Mouse (Mus musculus): ENCODE measurements around the gene Skp1a. TPM values are rescaled to one million over a fixed set of nuclear protein-coding genes. Genes with fewer than 3 reads are reported as not detected.
"Not testable (repeated sequence)": the region's sequence is repeated elsewhere in the genome, so short reads cannot be mapped to it uniquely, and the experiment has no call there.

The Skp1a gene
- polyA plus RNA-seq (2014; fragmentation: Nextera tagmentation; extraction: Ambion mirVana): 468 and 534 TPM in 2 replicates

- no peaks in the 10 kb centered on the region for H3K9me3 ChIP-seq (ENCODE audit: control insufficient read depth, low read length)
- peak within 1 kb of the TSS; percentile 97 to 98 for H3K27ac ChIP-seq (replicated peaks in 1 of 2; ENCODE audit: control insufficient read depth in 1 of 2, insufficient read depth in 1 of 2, low read depth in 2 of 2, low read length in 2 of 2)
- peak; percentile 83 for ATAC-seq (ENCODE audit: insufficient number of reproducible peaks, insufficient read depth, low FRiP score, low read depth)
- H3K27me3 ChIP-seq (ENCODE audit: control insufficient read depth, insufficient read depth, low read length): no peaks in the 10 kb centered on the region
- H3K4me3 ChIP-seq (ENCODE audit: control insufficient read depth in 1 of 2, insufficient read depth in 1 of 2, low read depth in 1 of 2, low read length in 2 of 2): peak within 1 kb of the TSS; percentile 85 to 89
- under 1% methylated on average over 87 of the region's 87 CpGs for WGBS
- peak within 1 kb of the TSS; percentile 80 for H3K4me2 ChIP-seq (ENCODE audit: low read length)
- peak within 1 kb of the TSS; percentile 97 for H3K9ac ChIP-seq (ENCODE audit: low read length)
- peaks cover 5 to 26% of the 10 kb centered on the region in 2 experiments; a peak in 2 of 4 replicates for H3K4me1 ChIP-seq (ENCODE audit: control insufficient read depth in 2 of 2, insufficient read depth in 2 of 2, low read length in 2 of 2)
- peaks cover 6% of the 10 kb centered on the region; the same call in 1 of the 2 replicates for H3K36me3 ChIP-seq (ENCODE audit: control insufficient read depth, insufficient read depth, low read length)
Measured at GRCm38 (mm10) chr11:52231606-52232541, at the start of gene Skp1a. Gene Skp1a, plus strand, starts transcription at chr11:52231995.

GRCm38 (mm10) chr11:52196496-52197023 lies 35.2 kb upstream of the Skp1a start:
- H3K4me2 ChIP-seq (ENCODE audit: low read length); ATAC-seq (ENCODE audit: insufficient number of reproducible peaks, insufficient read depth, low FRiP score, low read depth); H3K27ac ChIP-seq (replicated peaks in 1 of 2; ENCODE audit: control insufficient read depth in 1 of 2, insufficient read depth in 1 of 2, low read depth in 2 of 2, low read length in 2 of 2); H3K9ac ChIP-seq (ENCODE audit: low read length); H3K27me3 ChIP-seq (ENCODE audit: control insufficient read depth, insufficient read depth, low read length); H3K36me3 ChIP-seq (ENCODE audit: control insufficient read depth, insufficient read depth, low read length); H3K9me3 ChIP-seq (ENCODE audit: control insufficient read depth, low read length); H3K4me3 ChIP-seq (ENCODE audit: control insufficient read depth in 1 of 2, insufficient read depth in 1 of 2, low read depth in 1 of 2, low read length in 2 of 2); H3K4me1 ChIP-seq (ENCODE audit: control insufficient read depth in 2 of 2, insufficient read depth in 2 of 2, low read length in 2 of 2): not testable (repeated sequence)
- whole genome bisulfite sequencing: 79% methylated on average over 8 of the region's 8 CpGs

GRCm38 (mm10) chr11:52213887-52214286 lies 17.9 kb upstream of the Skp1a start, which contains the start of gene Olfr1371:
Gene Olfr1371, minus strand, starts transcription at chr11:52213987.
- Histone ChIP-seq H3K9me3 (ENCODE audit: control insufficient read depth, low read length) (no peaks in the 10 kb centered on the region), H3K27ac (replicated peaks in 1 of 2; ENCODE audit: control insufficient read depth in 1 of 2, insufficient read depth in 1 of 2, low read depth in 2 of 2, low read length in 2 of 2) (no peak within 1 kb of the TSS), H3K36me3 (ENCODE audit: control insufficient read depth, insufficient read depth, low read length) (no peaks in the 10 kb centered on the region), H3K27me3 (ENCODE audit: control insufficient read depth, insufficient read depth, low read length) (no peaks in the 10 kb centered on the region), H3K4me2 (ENCODE audit: low read length) (no peak within 1 kb of the TSS), H3K4me3 (ENCODE audit: control insufficient read depth in 1 of 2, insufficient read depth in 1 of 2, low read depth in 1 of 2, low read length in 2 of 2) (no peak within 1 kb of the TSS), H3K9ac (ENCODE audit: low read length) (no peak within 1 kb of the TSS), H3K4me1 (ENCODE audit: control insufficient read depth in 2 of 2, insufficient read depth in 2 of 2, low read length in 2 of 2) (no peaks in the 10 kb centered on the region)
- no peak for ATAC-seq (ENCODE audit: insufficient number of reproducible peaks, insufficient read depth, low FRiP score, low read depth)

- Histone ChIP-seq H3K4me1 (ENCODE audit: control insufficient read depth in 2 of 2, insufficient read depth in 2 of 2, low read length in 2 of 2) (peaks cover 0 to 3% of the 10 kb centered on the region in 2 experiments; a peak in 2 of 4 replicates), H3K27ac (replicated peaks in 1 of 2; ENCODE audit: control insufficient read depth in 1 of 2, insufficient read depth in 1 of 2, low read depth in 2 of 2, low read length in 2 of 2) (no peak overlapping the region), H3K9me3 (ENCODE audit: control insufficient read depth, low read length) (no peaks in the 10 kb centered on the region), H3K4me2 (ENCODE audit: low read length) (no peak overlapping the region), H3K4me3 (ENCODE audit: control insufficient read depth in 1 of 2, insufficient read depth in 1 of 2, low read depth in 1 of 2, low read length in 2 of 2) (no peak overlapping the region), H3K36me3 (ENCODE audit: control insufficient read depth, insufficient read depth, low read length) (no peaks in the 10 kb centered on the region), H3K27me3 (ENCODE audit: control insufficient read depth, insufficient read depth, low read length) (peaks cover 5% of the 10 kb centered on the region; the same call in 1 of the 2 replicates), H3K9ac (ENCODE audit: low read length) (no peak overlapping the region)
- WGBS: 3% methylated on average over 4 of the region's 4 CpGs
- ATAC-seq (ENCODE audit: insufficient number of reproducible peaks, insufficient read depth, low FRiP score, low read depth): no peak
Measured at GRCm38 (mm10) chr11:52220282-52220681, 11.5 kb upstream of the Skp1a start.

GRCm38 (mm10) chr11:52221921-52222320 lies 9.9 kb upstream of the Skp1a start:
- H3K27ac ChIP-seq (replicated peaks in 1 of 2; ENCODE audit: control insufficient read depth in 1 of 2, insufficient read depth in 1 of 2, low read depth in 2 of 2, low read length in 2 of 2): not testable (repeated sequence)
- 82% methylated on average over 6 of the region's 6 CpGs for WGBS

GRCm38 (mm10) chr11:52222891-52223290 lies 8.9 kb upstream of the Skp1a start:
- Histone ChIP-seq H3K4me2 (ENCODE audit: low read length) (no peak overlapping the region), H3K27ac (replicated peaks in 1 of 2; ENCODE audit: control insufficient read depth in 1 of 2, insufficient read depth in 1 of 2, low read depth in 2 of 2, low read length in 2 of 2) (no peak overlapping the region), H3K4me3 (ENCODE audit: control insufficient read depth in 1 of 2, insufficient read depth in 1 of 2, low read depth in 1 of 2, low read length in 2 of 2) (no peak overlapping the region), H3K9me3 (ENCODE audit: control insufficient read depth, low read length) (no peaks in the 10 kb centered on the region), H3K9ac (ENCODE audit: low read length) (no peak overlapping the region), H3K4me1 (ENCODE audit: control insufficient read depth in 2 of 2, insufficient read depth in 2 of 2, low read length in 2 of 2) (peaks cover 0 to 3% of the 10 kb centered on the region in 2 experiments; a peak in 2 of 4 replicates), H3K27me3 (ENCODE audit: control insufficient read depth, insufficient read depth, low read length) (peaks cover 5% of the 10 kb centered on the region; the same call in 1 of the 2 replicates), H3K36me3 (ENCODE audit: control insufficient read depth, insufficient read depth, low read length) (no peaks in the 10 kb centered on the region)
- 66% methylated on average over 6 of the region's 6 CpGs for WGBS
- no peak for ATAC-seq (ENCODE audit: insufficient number of reproducible peaks, insufficient read depth, low FRiP score, low read depth)

More at GRCm38 (mm10) chr11:52221921-52222320, 9.9 kb upstream of the Skp1a start:
- ATAC-seq (ENCODE audit: insufficient number of reproducible peaks, insufficient read depth, low FRiP score, low read depth); H3K4me3 ChIP-seq (ENCODE audit: control insufficient read depth in 1 of 2, insufficient read depth in 1 of 2, low read depth in 1 of 2, low read length in 2 of 2); H3K36me3 ChIP-seq (ENCODE audit: control insufficient read depth, insufficient read depth, low read length); H3K27me3 ChIP-seq (ENCODE audit: control insufficient read depth, insufficient read depth, low read length); H3K4me2 ChIP-seq (ENCODE audit: low read length); H3K9me3 ChIP-seq (ENCODE audit: control insufficient read depth, low read length); H3K4me1 ChIP-seq (ENCODE audit: control insufficient read depth in 2 of 2, insufficient read depth in 2 of 2, low read length in 2 of 2); H3K9ac ChIP-seq (ENCODE audit: low read length): not testable (repeated sequence)

- no peak overlapping the region for H3K9ac ChIP-seq (ENCODE audit: low read length)
- no peak for ATAC-seq (ENCODE audit: insufficient number of reproducible peaks, insufficient read depth, low FRiP score, low read depth)
- H3K36me3 ChIP-seq (ENCODE audit: control insufficient read depth, insufficient read depth, low read length): no peaks in the 10 kb centered on the region
- peaks cover 0 to 3% of the 10 kb centered on the region in 2 experiments; a peak in 2 of 4 replicates for H3K4me1 ChIP-seq (ENCODE audit: control insufficient read depth in 2 of 2, insufficient read depth in 2 of 2, low read length in 2 of 2)
- H3K27me3 ChIP-seq (ENCODE audit: control insufficient read depth, insufficient read depth, low read length): peaks cover 5% of the 10 kb centered on the region; the same call in 1 of the 2 replicates
- H3K4me2 ChIP-seq (ENCODE audit: low read length): peak overlapping the region; percentile 62
- 11% methylated on average over 19 of the region's 19 CpGs for WGBS
- H3K9me3 ChIP-seq (ENCODE audit: control insufficient read depth, low read length): no peaks in the 10 kb centered on the region
- H3K27ac ChIP-seq (replicated peaks in 1 of 2; ENCODE audit: control insufficient read depth in 1 of 2, insufficient read depth in 1 of 2, low read depth in 2 of 2, low read length in 2 of 2): no peak overlapping the region
- peak overlapping the region; percentile 2 to 20; a peak in 2 of 4 replicates for H3K4me3 ChIP-seq (ENCODE audit: control insufficient read depth in 1 of 2, insufficient read depth in 1 of 2, low read depth in 1 of 2, low read length in 2 of 2)
Measured at GRCm38 (mm10) chr11:52223968-52224682, 7.7 kb upstream of the Skp1a start.
